Mouse (Mus musculus) liver, embryonic 15.5 days (tissue): ENCODE data around the gene Pip4k2c. TPM values are rescaled to one million over a fixed set of nuclear protein-coding genes. Genes with fewer than 3 reads are reported as not detected.
"Not testable (repeated sequence)": the region's sequence is repeated elsewhere in the genome, so short reads cannot be mapped to it uniquely, and the experiment has no call there.

ENCODE experiments used
- ATAC-seq: fragments of 200-750 bp; cut with Nextera tagmentation; 2 replicates; pipeline ENCODE4 v1.8.0; 2017; ENCODE audit warnings: moderate number of reproducible peaks, mild to moderate bottlenecking, moderate library complexity; ENCODE audit not compliant: insufficient read depth
- H3K27ac ChIP-seq: fragments of 300-500 bp; sonication (generic); replicated peaks from 2 replicates; pipeline ENCODE4 v1.5.1; 2015; ENCODE audit warnings: mild to moderate bottlenecking, inconsistent platforms
- H3K27me3 ChIP-seq: fragments of 300-500 bp; sonication (generic); 2 replicates; pipeline ENCODE4 v1.6.1; 2015; ENCODE audit warnings: mild to moderate bottlenecking, inconsistent platforms
- H3K36me3 ChIP-seq: fragments of 300-500 bp; sonication (generic); replicated peaks from 2 replicates; pipeline ENCODE4 v1.6.1; 2015; ENCODE audit warnings: moderate library complexity, mild to moderate bottlenecking, inconsistent platforms
- H3K4me1 ChIP-seq: fragments of 300-500 bp; sonication (generic); replicated peaks from 2 replicates; pipeline ENCODE4 v1.6.1; 2015; ENCODE audit warnings: inconsistent platforms
- H3K4me2 ChIP-seq: fragments of 300-500 bp; sonication (generic); 2 replicates; pipeline ENCODE4 v1.6.1; 2015; ENCODE audit warnings: moderate library complexity, mild to moderate bottlenecking, inconsistent platforms
- H3K4me3 ChIP-seq: fragments of 300-500 bp; sonication (generic); replicated peaks from 2 replicates; pipeline ENCODE4 v1.5.1; 2015; ENCODE audit warnings: mild to moderate bottlenecking, inconsistent platforms
- H3K9ac ChIP-seq: fragments of 300-500 bp; sonication (generic); 2 replicates; pipeline ENCODE4 v1.6.1; 2015; ENCODE audit warnings: moderate library complexity, mild to moderate bottlenecking, inconsistent platforms
- H3K9me3 ChIP-seq: fragments of 300-500 bp; sonication (generic); replicated peaks from 2 replicates; pipeline ENCODE4 v1.6.1; 2016; ENCODE audit warnings: inconsistent platforms
- WGBS: fragments of 180-500 bp; shearing (Covaris S2); methylation state at CpG from one replicate; pipeline ENCODE4 v1.1.7; 2015; ENCODE audit warnings: mixed read lengths; ENCODE audit not compliant: insufficient replicate concordance; 5-methylcytosine and 5-hydroxymethylcytosine counted together
- polyA plus RNA-seq: library from polyadenylated mRNA; unstranded; fragments of >200 nt; fragmentation: Nextera tagmentation; extraction: Ambion mirVana; gene quantifications from 2 replicates; pipeline ENCODE4 v1.2.1, GENCODE M21; 2015

Pip4k2c gene
- polyA plus RNA-seq, 1 experiment from 2014 or later, result 41.9 TPM

GRCm38 (mm10) chr10:127196392-127196791 lies 15.0 kb downstream of the Pip4k2c start:
- no peak for ATAC-seq
- H3K9ac ChIP-seq, result no peak overlapping the region
- peaks cover 47% of the 10 kb centered on the region for H3K36me3 ChIP-seq
- peak overlapping the region; percentile 93; the same call in 1 of the 2 replicates for H3K27ac ChIP-seq
- peak overlapping the region; percentile 95 for H3K4me2 ChIP-seq
- 64% methylated on average over 5 of the region's 5 CpGs for WGBS
- peak overlapping the region; percentile 85 for H3K4me3 ChIP-seq
- H3K9me3 ChIP-seq, result no peaks in the 10 kb centered on the region
- H3K4me1 ChIP-seq, result peaks cover 66% of the 10 kb centered on the region
- no peaks in the 10 kb centered on the region for H3K27me3 ChIP-seq

GRCm38 (mm10) chr10:127195328-127196129 lies 15.9 kb downstream of the Pip4k2c start, which contains the start of gene Dtx3:
Gene Dtx3 (minus strand): TSS chr10:127195728.
- Histone ChIP-seq H3K27ac (peak within 1 kb of the TSS; percentile 93), H3K4me3 (peak within 1 kb of the TSS; percentile 85), H3K9me3 (no peaks in the 10 kb centered on the region), H3K4me1 (peaks cover 68% of the 10 kb centered on the region), H3K36me3 (peaks cover 40% of the 10 kb centered on the region), H3K9ac (peak within 1 kb of the TSS; percentile 91), H3K4me2 (peak within 1 kb of the TSS; percentile 95), H3K27me3 (no peaks in the 10 kb centered on the region)
- WGBS, result under 1% methylated on average over 43 of the region's 47 CpGs
- peak; percentile 56 for ATAC-seq

GRCm38 (mm10) chr10:127194428-127195327 lies 16.7 kb downstream of the Pip4k2c start:
- H3K27me3 ChIP-seq, result peaks cover 2% of the 10 kb centered on the region; the same call in 1 of the 2 replicates
- no peaks in the 10 kb centered on the region for H3K9me3 ChIP-seq
- peak overlapping the region; percentile 91 for H3K9ac ChIP-seq
- peaks cover 74% of the 10 kb centered on the region for H3K4me1 ChIP-seq
- peak; percentile 65 for ATAC-seq
- peak overlapping the region; percentile 95 for H3K4me2 ChIP-seq
- peak overlapping the region; percentile 85 for H3K4me3 ChIP-seq
- peaks cover 31% of the 10 kb centered on the region for H3K36me3 ChIP-seq
- 5% methylated on average over 22 of the region's 22 CpGs for WGBS
- peak overlapping the region; percentile 93 for H3K27ac ChIP-seq

GRCm38 (mm10) chr10:127193011-127193410 lies 18.4 kb downstream of the Pip4k2c start:
- peak overlapping the region; percentile 39; the same call in 1 of the 2 replicates for H3K9ac ChIP-seq
- H3K27ac ChIP-seq, result peak overlapping the region; percentile 73
- peaks cover 14% of the 10 kb centered on the region for H3K36me3 ChIP-seq
- peaks cover 14% of the 10 kb centered on the region for H3K27me3 ChIP-seq
- peak overlapping the region; percentile 45 for H3K4me2 ChIP-seq
- peaks cover 82% of the 10 kb centered on the region for H3K4me1 ChIP-seq
- WGBS, result 69% methylated on average over 9 of the region's 9 CpGs
- ATAC-seq, result no peak
- H3K4me3 ChIP-seq, result no peak overlapping the region
- no peaks in the 10 kb centered on the region for H3K9me3 ChIP-seq

- peak overlapping the region; percentile 84 for H3K27ac ChIP-seq
- H3K4me3 ChIP-seq, H3K4me2 ChIP-seq, H3K9ac ChIP-seq, H3K9me3 ChIP-seq, ATAC-seq, H3K36me3 ChIP-seq: not testable (repeated sequence)
- H3K27me3 ChIP-seq, result peaks cover 25% of the 10 kb centered on the region
- WGBS, result 60% methylated on average over 1 of the region's 1 CpGs
- peaks cover 87% of the 10 kb centered on the region for H3K4me1 ChIP-seq
These were observed 19.4 kb downstream of the Pip4k2c start for GRCm38 (mm10) chr10:127192057-127192328.

GRCm38 (mm10) chr10:127191191-127192056 lies 20.0 kb downstream of the Pip4k2c start:
- no peak for ATAC-seq
- H3K4me2 ChIP-seq, result peak overlapping the region; percentile 99; the same call in 1 of the 2 replicates
- peaks cover 27% of the 10 kb centered on the region for H3K27me3 ChIP-seq
- peaks cover 4% of the 10 kb centered on the region; the same call in 1 of the 2 replicates for H3K36me3 ChIP-seq
- peak overlapping the region; percentile 84 for H3K27ac ChIP-seq
- H3K9me3 ChIP-seq, result no peaks in the 10 kb centered on the region
- no peak overlapping the region for H3K4me3 ChIP-seq
- H3K4me1 ChIP-seq, result peaks cover 85% of the 10 kb centered on the region
- no peak overlapping the region for H3K9ac ChIP-seq
- 53% methylated on average over 19 of the region's 19 CpGs for whole genome bisulfite sequencing

GRCm38 (mm10) chr10:127190398-127191190 lies 20.8 kb downstream of the Pip4k2c start:
- WGBS, result 26% methylated on average over 14 of the region's 14 CpGs
- peaks cover 80% of the 10 kb centered on the region for H3K4me1 ChIP-seq
- ATAC-seq, result 0 out of 2 replicates have a peak, but pooled peaks have one; percentile 10

GRCm38 (mm10) chr10:127189651-127190381 lies 21.6 kb downstream of the Pip4k2c start, which contains the start of gene Arhgef25:
Gene Arhgef25 (minus strand): TSS chr10:127190083.
- Histone ChIP-seq H3K4me1 (peaks cover 81% of the 10 kb centered on the region), H3K4me2 (peak within 1 kb of the TSS; percentile 99), H3K4me3 (peak within 1 kb of the TSS; percentile 68), H3K9ac (peak within 1 kb of the TSS; percentile 71), H3K36me3 (peaks cover 4% of the 10 kb centered on the region; the same call in 1 of the 2 replicates), H3K27me3 (peaks cover 34% of the 10 kb centered on the region), H3K27ac (peak within 1 kb of the TSS; percentile 84), H3K9me3 (no peaks in the 10 kb centered on the region)
- 3% methylated on average over 35 of the region's 35 CpGs for WGBS
- peak; percentile 10; the same call in 1 of the 2 replicates for ATAC-seq

More at GRCm38 (mm10) chr10:127190398-127191190, 20.8 kb downstream of the Pip4k2c start:
- Histone ChIP-seq H3K9me3 (no peaks in the 10 kb centered on the region), H3K27me3 (peaks cover 27% of the 10 kb centered on the region), H3K4me2 (peak overlapping the region; percentile 99), H3K4me3 (no peak overlapping the region), H3K27ac (peak overlapping the region; percentile 84), H3K36me3 (peaks cover 4% of the 10 kb centered on the region; the same call in 1 of the 2 replicates), H3K9ac (peak overlapping the region; percentile 71; the same call in 1 of the 2 replicates)

GRCm38 (mm10) chr10:127189116-127189650 lies 22.2 kb downstream of the Pip4k2c start:
- H3K4me2 ChIP-seq, result peak overlapping the region; percentile 99

More at GRCm38 (mm10) chr10:127189116-127189650, 22.2 kb downstream of the Pip4k2c start:
- WGBS, result under 1% methylated on average over 26 of the region's 26 CpGs
- peaks cover 4% of the 10 kb centered on the region; the same call in 1 of the 2 replicates for H3K36me3 ChIP-seq
- ATAC-seq, result peak; percentile 66
- peak overlapping the region; percentile 68 for H3K4me3 ChIP-seq
- peak overlapping the region; percentile 71 for H3K9ac ChIP-seq
- no peaks in the 10 kb centered on the region for H3K9me3 ChIP-seq
- H3K27me3 ChIP-seq, result peaks cover 41% of the 10 kb centered on the region
- H3K27ac ChIP-seq, result peak overlapping the region; percentile 84
- H3K4me1 ChIP-seq, result peaks cover 79% of the 10 kb centered on the region
